Mouse (Mus musculus) activated CD4-positive, CD25-positive, alpha-beta regulatory T cell (primary cell): Measurements from ENCODE around the gene Rogdi. TPM values are rescaled to one million over a fixed set of nuclear protein-coding genes. Genes with fewer than 3 reads are reported as not detected.

Source experiments
- polyA plus RNA-seq, 2 experiments: library from polyadenylated mRNA; unstranded; fragments of 100-300 nt; shearing (Covaris generic); gene quantifications; one replicate each; pipeline ENCODE4 v1.2.1; 2017

The Rogdi gene
- polyA plus RNA-seq: 10 to 100 TPM; 16.7 to 16.9 TPM

DNA sequence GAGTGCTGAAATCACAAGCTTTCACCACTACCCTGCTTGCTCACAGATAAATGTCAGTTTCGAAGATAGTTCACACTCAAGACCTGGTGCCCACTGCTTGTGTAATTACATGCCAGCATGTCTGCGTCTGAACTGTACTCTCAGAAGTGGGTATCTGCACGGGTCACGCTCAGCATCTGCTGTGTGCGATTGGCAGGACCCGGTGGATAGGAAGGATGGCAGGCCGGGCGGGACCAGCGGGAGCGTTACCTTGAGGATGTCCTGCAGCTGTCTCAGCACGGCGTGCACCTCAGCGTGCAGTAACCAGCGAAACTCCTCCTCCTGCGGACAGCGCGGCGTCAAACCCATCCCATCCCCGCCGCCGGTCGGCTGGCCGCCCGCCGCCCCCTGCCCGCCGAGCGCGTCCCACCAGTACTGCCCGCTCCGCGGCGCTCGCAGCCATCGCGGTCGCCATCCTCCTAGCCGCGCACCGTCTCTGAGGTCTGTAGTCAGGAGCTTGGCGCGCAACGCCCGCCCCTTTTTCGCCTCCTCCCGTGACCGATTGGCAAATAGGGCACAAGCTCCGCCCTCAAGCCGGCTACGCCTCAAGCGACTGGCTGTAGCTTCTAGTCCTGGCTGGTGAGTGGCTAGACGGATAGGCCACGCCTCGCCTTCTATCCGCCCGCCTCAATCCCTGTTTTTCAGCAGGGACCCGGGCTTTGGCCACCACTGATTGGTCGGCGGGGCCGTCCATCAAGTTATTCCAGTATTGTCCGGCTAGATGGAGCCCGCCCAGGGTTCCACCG, at the start of gene Rogdi:
TSS of gene Rogdi (minus strand) at position 500 of the 785 bp plus-strand sequence.

DNA sequence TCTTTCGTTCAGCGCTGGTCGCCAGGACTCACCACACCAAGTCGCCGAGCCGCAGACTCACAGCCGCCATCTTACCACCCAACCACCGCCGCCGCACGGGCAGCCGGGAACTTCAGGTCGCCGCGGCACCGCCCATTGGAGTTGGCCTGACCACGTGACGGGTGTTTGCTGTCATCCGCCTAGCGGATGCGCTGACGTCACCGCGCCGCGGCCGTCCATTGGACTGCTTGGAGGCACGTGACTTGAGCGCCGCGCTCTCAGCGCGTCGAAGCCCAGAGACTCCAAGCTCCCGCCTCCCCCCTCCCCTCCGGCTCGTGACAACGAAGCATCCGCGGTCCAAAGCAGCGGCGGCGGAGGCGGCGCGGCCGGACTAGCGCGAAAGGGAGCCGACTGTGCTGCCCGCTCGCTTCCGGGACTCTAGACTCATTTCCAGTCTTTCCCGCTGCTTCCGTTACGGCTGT, 36.5 kb upstream of the Rogdi start, which contains the start of the genes Glyr1 and Ubn1:
TSS of gene Glyr1 (minus strand) at position 90 of the 461 bp plus-strand sequence.
TSS of gene Ubn1 (plus strand) at position 284 of the 461 bp plus-strand sequence.

DNA sequence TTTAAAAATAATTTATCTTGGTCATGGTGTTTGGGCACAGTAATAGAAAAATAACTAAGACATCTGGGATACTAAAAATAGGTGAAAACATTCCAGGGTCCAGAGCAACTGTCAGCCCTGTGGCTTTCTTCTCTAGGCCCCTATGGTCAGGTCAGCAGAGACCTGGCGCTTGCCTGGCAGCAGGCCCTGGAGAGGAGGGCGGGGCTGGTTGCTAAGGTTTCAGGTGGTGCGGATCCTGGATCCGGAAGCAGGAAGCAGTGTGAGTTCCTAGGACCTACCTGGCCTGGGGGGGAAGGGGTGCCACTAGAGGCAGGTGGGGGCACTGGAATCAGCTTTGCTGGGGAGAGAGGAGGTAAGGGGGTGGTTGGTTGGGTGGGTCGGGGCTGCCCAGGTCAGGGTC, 6.3 kb downstream of the Rogdi start, which contains the start of gene Smim22:
TSS of gene Smim22 (plus strand) at position 222 of the 400 bp plus-strand sequence.

DNA sequence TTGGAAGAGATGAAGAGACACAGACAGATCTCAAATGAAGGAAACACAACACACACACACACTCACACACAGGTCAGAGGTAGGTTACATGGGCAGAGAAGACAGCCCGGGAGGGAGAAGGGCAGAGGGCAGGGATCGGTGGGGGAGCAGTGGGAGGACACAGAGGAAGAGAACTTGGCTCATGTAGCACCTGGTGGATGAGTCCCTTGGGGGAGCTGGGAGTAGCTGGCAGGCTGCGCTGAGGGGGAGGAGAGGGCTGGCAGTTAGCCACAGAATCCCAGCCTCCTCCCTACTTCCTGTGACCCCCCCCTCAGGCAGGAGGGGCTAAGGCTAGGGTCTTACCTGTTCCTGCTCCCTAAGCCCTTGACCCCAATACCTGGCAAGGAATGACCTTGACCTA, 15.8 kb downstream of the Rogdi start, which contains the start of gene Sept12:
TSS of gene Sept12 (minus strand) at position 300 of the 400 bp plus-strand sequence.

GRCm38 (mm10) chr16:4963797-4964709, 49.3 kb downstream of the Rogdi start, which contains the start of gene Anks3:
TSS of gene Anks3 (minus strand) at chr16:4964205.

Other genes with a start within 250 kb of the Rogdi start
- gene Cdip1, start 223.3 kb downstream of the Rogdi start, polyA plus RNA-seq: 10 to 100 TPM; 27.8 to 50.8 TPM
- 1 to 10 TPM in 1 of 2 experiments, under 1 TPM in 1; 0.13 to 1.7 TPM for gene 4930562C15Rik, start 178.1 kb downstream of the Rogdi start, polyA plus RNA-seq
- gene Ubald1, start 133.2 kb downstream of the Rogdi start, polyA plus RNA-seq: 10 to 100 TPM; 47.1 to 53.4 TPM
- gene Mgrn1, start 127.3 kb downstream of the Rogdi start, polyA plus RNA-seq: 10 to 100 TPM; 46.6 to 48.3 TPM
- gene Nudt16l1, start 74.8 kb downstream of the Rogdi start, polyA plus RNA-seq: 100 to 1,000 TPM; 135 to 144 TPM
- gene Anks3, start 49.3 kb downstream of the Rogdi start, polyA plus RNA-seq: 10 to 100 TPM; 58.9 to 64.7 TPM
- under 1 TPM in 1 of 2 experiments, not detected in 1; 0.28 TPM for gene Sept12, start 15.7 kb downstream of the Rogdi start, polyA plus RNA-seq
- gene Smim22, start 6.3 kb downstream of the Rogdi start, polyA plus RNA-seq: not detected
- 100 to 1,000 TPM; 118 to 129 TPM for gene Glyr1, start 36.3 kb upstream of the Rogdi start, polyA plus RNA-seq
- 10 to 100 TPM; 40.5 to 42.3 TPM for gene Ubn1, start 36.5 kb upstream of the Rogdi start, polyA plus RNA-seq
- under 1 TPM; 0.06 to 0.39 TPM for gene Ppl, start 118.9 kb upstream of the Rogdi start, polyA plus RNA-seq
- not detected for gene Sec14l5, start 133.6 kb upstream of the Rogdi start, polyA plus RNA-seq
- gene Nagpa, start 190.5 kb upstream of the Rogdi start, polyA plus RNA-seq: 10 to 100 TPM; 31.1 to 42.0 TPM
- gene AU021092, start 208.7 kb upstream of the Rogdi start, polyA plus RNA-seq: not detected
- gene Alg1, start 220.1 kb upstream of the Rogdi start, polyA plus RNA-seq: 10 to 100 TPM; 35.8 to 39.6 TPM
- 10 to 100 TPM; 33.0 to 39.1 TPM for gene Eef2kmt, start 242.4 kb upstream of the Rogdi start, polyA plus RNA-seq